Mouse (Mus musculus) heart, adult 2 months (tissue): ENCODE data around the gene Aes.

ENCODE experiments used
- EP300 ChIP-seq: fragments of 200-500 bp; IDR thresholded peaks from 2 replicates; pipeline ENCODE4 v1.6.1; 2011; ENCODE audit warnings: low read depth, low read length, control low read depth; ENCODE audit not compliant: insufficient read depth
- POLR2A ChIP-seq: fragments of 200-500 bp; IDR thresholded peaks from 2 replicates; pipeline ENCODE4 v1.6.1; 2011; ENCODE audit warnings: mild to moderate bottlenecking, low read depth, low read length, control low read depth; ENCODE audit not compliant: insufficient read depth

DNA sequence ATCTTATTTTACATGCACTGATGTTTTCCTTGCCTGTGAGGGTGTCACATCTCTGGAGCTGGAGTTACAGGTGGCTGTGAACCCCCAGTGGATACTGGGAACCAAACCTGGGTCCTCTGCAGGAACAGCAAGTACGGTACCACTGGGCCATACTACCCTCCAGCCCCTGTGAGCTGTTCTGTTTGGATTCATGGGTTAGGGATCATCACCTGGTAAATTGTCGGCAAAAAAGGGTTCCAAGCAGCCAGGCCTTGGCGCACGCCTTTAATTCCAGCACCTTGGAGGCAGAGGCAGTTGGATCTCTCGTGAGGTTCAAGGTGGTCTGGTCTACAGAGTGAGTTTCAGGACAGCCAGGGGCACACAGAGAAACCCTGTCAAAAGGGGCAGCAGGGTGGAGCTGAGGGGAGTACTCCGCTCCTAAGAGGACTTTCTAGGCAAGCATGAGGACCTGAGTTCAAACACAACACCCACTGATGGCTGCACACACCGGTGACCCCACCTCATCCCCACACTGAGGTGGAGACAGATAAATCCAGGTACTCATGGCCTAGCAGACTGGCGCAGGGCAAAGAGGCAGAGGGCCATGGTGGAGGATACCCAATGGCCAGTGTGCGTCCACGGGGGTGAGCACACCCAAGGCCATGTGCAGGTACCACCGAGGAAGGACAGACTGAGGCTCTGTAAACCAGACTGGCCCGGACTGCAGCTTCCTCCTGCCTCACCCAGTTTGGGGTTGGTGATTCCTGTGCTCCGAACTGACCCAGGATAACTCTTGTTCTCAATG, 12.3 kb upstream of the Aes start:
- TF ChIP-seq EP300 (no peak), POLR2A (no peak)
